Mouse (Mus musculus) stomach, postnatal 0 days (tissue): ENCODE measurements around the gene Slc8a2. TPM values are rescaled to one million over a fixed set of nuclear protein-coding genes. Genes with fewer than 3 reads are reported as not detected.

Experiments used
- ATAC-seq: fragments of 200-750 bp; cut with Nextera tagmentation; 2 replicates; pipeline ENCODE4 v1.8.0; 2017; ENCODE audit not compliant: low FRiP score, low TSS enrichment
- DNase-seq: peaks from one replicate; pipeline ENCODE4 v3.0.0-alpha.2; 2016; ENCODE audit warnings: low spot score
- H3K27ac ChIP-seq: fragments of 300-500 bp; sonication (generic); replicated peaks from 2 replicates; pipeline ENCODE4 v1.5.1; 2014; ENCODE audit warnings: mild to moderate bottlenecking, control low read depth
- H3K27me3 ChIP-seq: fragments of 300-500 bp; sonication (generic); 2 replicates; pipeline ENCODE4 v1.6.1; 2014; ENCODE audit warnings: low read length; ENCODE audit not compliant: control insufficient read depth, insufficient read depth
- H3K36me3 ChIP-seq: fragments of 300-500 bp; sonication (generic); 2 replicates; pipeline ENCODE4 v1.6.1; 2014; ENCODE audit warnings: low read length, mixed read lengths; ENCODE audit not compliant: control insufficient read depth, insufficient read depth
- H3K4me1 ChIP-seq: fragments of 300-500 bp; sonication (generic); replicated peaks from 2 replicates; pipeline ENCODE4 v1.6.1; 2014; ENCODE audit warnings: antibody characterized with exemption; ENCODE audit not compliant: control insufficient read depth, insufficient read depth
- H3K4me2 ChIP-seq: fragments of 300-500 bp; sonication (generic); replicated peaks from 2 replicates; pipeline ENCODE4 v1.6.1; 2014; ENCODE audit warnings: low read depth, mild to moderate bottlenecking, control low read depth, moderate library complexity
- H3K4me3 ChIP-seq: fragments of 300-500 bp; sonication (generic); 2 replicates; pipeline ENCODE4 v1.5.1; 2014; ENCODE audit warnings: low read depth, low read length, control low read depth
- H3K9ac ChIP-seq: fragments of 300-500 bp; sonication (generic); 2 replicates; pipeline ENCODE4 v1.6.1; 2014; ENCODE audit warnings: mild to moderate bottlenecking, low read length, control low read depth, mixed read lengths
- H3K9me3 ChIP-seq: fragments of 300-500 bp; sonication (generic); 2 replicates; pipeline ENCODE4 v1.6.1; 2016; ENCODE audit warnings: low read length; ENCODE audit not compliant: control insufficient read depth
- CTCF ChIP-seq: IDR thresholded peaks from 2 replicates; pipeline ENCODE4 v1.5.1; 2016; ENCODE audit warnings: antibody characterized with exemption, low read depth, mild to moderate bottlenecking, moderate library complexity
- EP300 ChIP-seq: optimal IDR thresholded peaks from 2 replicates; pipeline ENCODE3; 2016; ENCODE audit warnings: antibody characterized with exemption
- WGBS: fragments of 180-500 bp; shearing (Covaris S2); extraction: QIAGEN DNeasy Blood & Tissue Kit; methylation state at CpG from one replicate; pipeline ENCODE4 v1.1.7; 2014; 5-methylcytosine and 5-hydroxymethylcytosine counted together
- polyA plus RNA-seq: library from polyadenylated mRNA; unstranded; fragments of >200 nt; fragmentation: Nextera tagmentation; extraction: Ambion mirVana; gene quantifications from 2 replicates; pipeline ENCODE4 v1.2.1, GENCODE M21; 2015

Slc8a2 gene
- polyA plus RNA-seq, 1 experiment from 2014 or later: 0.11 TPM

GRCm38 (mm10) chr7:16150191-16151145, 20.8 kb downstream of the Slc8a2 start:
- H3K27ac ChIP-seq: no peak overlapping the region
- no peak overlapping the region for H3K4me2 ChIP-seq
- ATAC-seq: no peak
- DNase-seq: no peak
- 66% methylated on average over 9 of the region's 9 CpGs for WGBS
- H3K36me3 ChIP-seq: no peaks in the 10 kb centered on the region
- TF ChIP-seq EP300 (no peak), CTCF (no peak)
- no peaks in the 10 kb centered on the region for H3K27me3 ChIP-seq
- H3K9ac ChIP-seq: no peak overlapping the region
- H3K4me1 ChIP-seq: no peaks in the 10 kb centered on the region
- H3K4me3 ChIP-seq: no peak overlapping the region
- H3K9me3 ChIP-seq: no peaks in the 10 kb centered on the region

DNA sequence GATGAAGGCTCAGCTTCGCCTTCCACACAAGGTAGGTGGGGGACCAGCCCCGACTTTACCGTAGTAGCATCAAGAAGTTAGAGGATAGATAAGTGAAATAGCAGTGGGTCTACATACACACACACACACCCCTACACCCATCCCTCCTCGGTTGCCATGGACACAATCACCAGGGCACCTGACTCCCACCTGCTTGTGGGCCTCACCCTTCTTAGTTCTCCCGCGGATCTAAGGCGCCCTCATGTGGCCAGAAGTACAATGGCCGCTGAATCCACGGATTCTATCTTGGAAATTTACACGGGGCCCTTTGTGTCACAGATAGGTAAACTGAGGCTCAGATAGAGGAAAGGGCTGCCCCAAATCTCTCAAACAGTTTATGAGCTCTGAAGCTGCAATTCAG, 23.9 kb downstream of the Slc8a2 start:
- Histone ChIP-seq H3K4me1 (no peaks in the 10 kb centered on the region), H3K4me2 (no peak overlapping the region), H3K27ac (no peak overlapping the region), H3K9ac (no peak overlapping the region), H3K4me3 (no peak overlapping the region), H3K36me3 (no peaks in the 10 kb centered on the region), H3K27me3 (no peaks in the 10 kb centered on the region), H3K9me3 (no peaks in the 10 kb centered on the region)
- peak; percentile 90 for TF ChIP-seq CTCF
- no peak for TF ChIP-seq EP300
- peak; percentile 67 for DNase-seq
- 18% methylated on average over 10 of the region's 10 CpGs for WGBS
- peak; percentile 68; the same call in 1 of the 2 replicates for ATAC-seq

- 61% methylated on average over 9 of the region's 9 CpGs for WGBS
- no peak for TF ChIP-seq EP300
- TF ChIP-seq CTCF: no peak
- no peak overlapping the region for H3K4me3 ChIP-seq
These were observed 25.7 kb downstream of the Slc8a2 start for GRCm38 (mm10) chr7:16155132-16155872.

GRCm38 (mm10) chr7:16156105-16156714, 26.6 kb downstream of the Slc8a2 start:
- 59% methylated on average over 8 of the region's 8 CpGs for whole genome bisulfite sequencing
- H3K27me3 ChIP-seq: no peaks in the 10 kb centered on the region
- no peaks in the 10 kb centered on the region for H3K4me1 ChIP-seq
- H3K4me3 ChIP-seq: no peak overlapping the region
- H3K9me3 ChIP-seq: no peaks in the 10 kb centered on the region
- H3K36me3 ChIP-seq: no peaks in the 10 kb centered on the region
- no peak for ATAC-seq
- no peak overlapping the region for H3K4me2 ChIP-seq
- H3K27ac ChIP-seq: no peak overlapping the region
- H3K9ac ChIP-seq: no peak overlapping the region
- TF ChIP-seq CTCF: no peak
- no peak for TF ChIP-seq EP300
- no peak for DNase-seq

More at GRCm38 (mm10) chr7:16155132-16155872, 25.7 kb downstream of the Slc8a2 start:
- Histone ChIP-seq H3K27me3 (no peaks in the 10 kb centered on the region), H3K4me1 (no peaks in the 10 kb centered on the region), H3K9ac (no peak overlapping the region), H3K27ac (no peak overlapping the region), H3K4me2 (no peak overlapping the region), H3K9me3 (no peaks in the 10 kb centered on the region), H3K36me3 (no peaks in the 10 kb centered on the region)
- DNase-seq (no peak), ATAC-seq (no peak)

GRCm38 (mm10) chr7:16158735-16159134, 29.1 kb downstream of the Slc8a2 start:
- TF ChIP-seq CTCF: no peak
- TF ChIP-seq EP300: no peak
- Histone ChIP-seq H3K27ac (no peak overlapping the region), H3K36me3 (no peaks in the 10 kb centered on the region), H3K27me3 (no peaks in the 10 kb centered on the region), H3K9ac (no peak overlapping the region), H3K4me3 (no peak overlapping the region), H3K4me2 (no peak overlapping the region), H3K9me3 (no peaks in the 10 kb centered on the region), H3K4me1 (no peaks in the 10 kb centered on the region)
- DNase-seq (no peak), ATAC-seq (0 out of 2 replicates have a peak, but pooled peaks have one; percentile 8)
- 18% methylated on average over 37 of the region's 39 CpGs for WGBS
